Mouse (Mus musculus): ENCODE measurements around the gene Il13. TPM values are rescaled to one million over a fixed set of nuclear protein-coding genes. Genes with fewer than 3 reads are reported as not detected.

The Il13 gene
- total RNA-seq, 2 experiments from 2014 or later = not detected

- DNase-seq = no peak
- intact Hi-C loops (cut with DNase I) = no loop called here
Measured at GRCm38 (mm10) chr11:53588279-53588678, 46.2 kb downstream of the Il13 start.

- intact Hi-C loops (cut with DNase I) = no loop called here
- DNase-seq = no peak
Measured at GRCm38 (mm10) chr11:53585510-53585909, 49.0 kb downstream of the Il13 start.

- intact Hi-C loops (cut with DNase I) = loop anchor here (5.0 kb wide), 3 partner anchors 42 to 113 kb away; partner anchors contain the start of gene Gm9837
- DNase-seq = no peak
Measured at GRCm38 (mm10) chr11:53584849-53585248, 49.7 kb downstream of the Il13 start.

GRCm38 (mm10) chr11:53583151-53583550 lies 51.4 kb downstream of the Il13 start:
- intact Hi-C loops (cut with DNase I) = loop anchor here (5.0 kb wide), 3 partner anchors 44 to 111 kb away; partner anchors contain the start of gene Gm9837

More at GRCm38 (mm10) chr11:53583151-53583550, 51.4 kb downstream of the Il13 start:
- no peak for DNase-seq

Other genes starting within 250 kb of the Il13 start
- not detected for gene Leap2, start 211.5 kb downstream of the Il13 start, total RNA-seq (2021)
- gene Uqcrq, start 203.9 kb downstream of the Il13 start, total RNA-seq (2021) = 1,000 to 10,000 TPM; 2,773 to 2,928 TPM
- gene Gdf9, start 203.7 kb downstream of the Il13 start, total RNA-seq (2021) = under 1 TPM; 0.19 to 0.39 TPM
- gene Gm10447, start 177.6 kb downstream of the Il13 start, total RNA-seq (2021) = not detected
- gene Shroom1, start 177.5 kb downstream of the Il13 start, total RNA-seq (2021) = under 1 TPM; 0.39 to 0.76 TPM
- not detected for gene Gm9837, start 164.2 kb downstream of the Il13 start, total RNA-seq (2021)
- not detected for gene Gm9945, start 154.5 kb downstream of the Il13 start, total RNA-seq (2021)
- under 1 TPM; 0.14 TPM for gene Sowaha, start 154.4 kb downstream of the Il13 start, total RNA-seq (2021)
- 10 to 100 TPM; 28.4 to 35.3 TPM for gene Sept8, start 115.4 kb downstream of the Il13 start, total RNA-seq (2021)
- 1 to 10 TPM; 8.2 to 10.0 TPM for gene Kif3a, start 67.3 kb downstream of the Il13 start, total RNA-seq (2021)
- not detected for gene Il4, start 16.0 kb downstream of the Il13 start, total RNA-seq (2021)
- gene Rad50, start 72.6 kb upstream of the Il13 start, total RNA-seq (2021) = 1 to 10 TPM; 6.9 to 8.1 TPM
- not detected for gene Il5, start 86.1 kb upstream of the Il13 start, total RNA-seq (2021)
- gene Irf1, start 135.3 kb upstream of the Il13 start, total RNA-seq (2021) = 10 to 100 TPM; 18.6 to 23.6 TPM
- under 1 TPM in 1 of 2 experiments, not detected in 1; 0.60 TPM for gene Gm17334, start 138.5 kb upstream of the Il13 start, total RNA-seq (2021)
- 1 to 10 TPM; 1.6 TPM for gene Gm12216, start 224.6 kb upstream of the Il13 start, total RNA-seq (2021)